Mouse (Mus musculus) adrenal gland, adult 8-10 months (tissue): Measurements from ENCODE around the gene Cyp4a10. TPM values are rescaled to one million over a fixed set of nuclear protein-coding genes. Genes with fewer than 3 reads are reported as not detected.

Experiments used
- total RNA-seq, 4 experiments: library from RNA; stranded (reverse); gene quantifications; 2 replicates each; pipeline ENCODE4 v1.2.4; 2022

Gene Cyp4a10
- total RNA-seq, 4 experiments from 2014 or later: 0.26 to 0.71 (median 0.56) TPM

Other genes with a start within 250 kb of the Cyp4a10 start
- under 1 TPM in 1 of 4 experiments, not detected in 3; 0.35 TPM for gene Cyp4a12a, start 219.2 kb upstream of the Cyp4a10 start, total RNA-seq
- gene Cyp4a12b, start 106.6 kb upstream of the Cyp4a10 start, total RNA-seq: under 1 TPM in 2 of 4 experiments, not detected in 2; 0.24 to 0.28 TPM
- not detected for gene Cyp4a30b, start 65.7 kb upstream of the Cyp4a10 start, total RNA-seq
- under 1 TPM in 2 of 4 experiments, not detected in 2; 0.14 to 0.62 TPM for gene Cyp4a14, start 22.1 kb upstream of the Cyp4a10 start, total RNA-seq
- under 1 TPM in 1 of 4 experiments, not detected in 3; 0.09 TPM for gene Cyp4a31, start 45.4 kb downstream of the Cyp4a10 start, total RNA-seq
- not detected for gene Cyp4a32, start 82.7 kb downstream of the Cyp4a10 start, total RNA-seq
- gene Cyp4b1, start 129.5 kb downstream of the Cyp4a10 start, total RNA-seq: 10 to 100 TPM; 44.9 to 58.9 (median 54.5) TPM
- gene Efcab14, start 219.5 kb downstream of the Cyp4a10 start, total RNA-seq: 100 to 1,000 TPM in 2 of 4 experiments, 10 to 100 TPM in 2; 80.9 to 113 (median 100) TPM